8 mouse cellular contexts compared by ENCODE assay signal in the genomic region with DNA sequence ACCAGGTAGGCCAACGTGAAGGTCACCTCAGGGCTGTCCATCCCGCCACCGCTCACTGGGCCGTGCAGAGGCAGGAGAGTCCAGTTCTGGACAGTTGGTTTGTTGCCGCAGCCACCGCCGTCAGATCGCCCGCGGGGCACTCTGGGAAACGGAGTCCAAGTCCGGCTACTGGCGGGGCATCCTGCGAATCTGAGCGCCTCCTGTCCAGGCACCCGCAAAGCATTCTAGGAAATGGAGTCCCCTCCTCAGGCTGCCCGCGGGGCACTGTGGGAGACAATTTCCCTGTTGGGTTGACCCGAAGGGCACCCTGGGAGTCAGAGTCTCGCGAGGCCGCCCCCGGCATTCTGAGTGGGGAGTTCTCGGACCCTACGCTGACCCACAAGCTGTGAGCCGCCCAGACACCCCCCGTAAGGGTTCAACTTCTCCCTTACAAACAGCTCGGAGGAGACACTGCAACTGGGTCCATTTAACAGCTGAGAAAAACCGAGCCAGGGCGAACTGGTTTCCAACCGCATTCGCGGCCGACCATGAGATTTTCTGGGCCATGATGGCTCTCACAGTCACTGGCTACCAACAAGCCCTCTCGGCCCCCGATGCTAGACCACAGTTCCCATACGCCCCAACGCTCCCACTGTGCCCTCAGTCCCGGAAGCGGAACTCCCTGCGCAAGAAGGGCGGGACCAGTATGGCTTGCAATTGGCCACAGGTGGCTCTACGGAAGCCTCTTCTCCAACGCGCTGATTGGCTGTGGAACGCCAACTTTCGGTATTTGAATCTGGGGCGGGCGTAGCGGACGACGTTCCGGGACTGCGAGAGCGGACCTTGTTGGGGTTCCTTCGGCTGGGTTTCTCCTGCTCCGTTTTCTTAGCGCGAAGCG. TPM values are rescaled to one million over a fixed set of nuclear protein-coding genes. Genes with fewer than 3 reads are reported as not detected.
DNase-seq lines count a peak whose midpoint lies in the region; ATAC-seq lines count a peak whose summit lies in the region.

A gene (plus strand): TSS at position 342 of the 877 bp plus-strand sequence.
A gene (minus strand): TSS at position 630 of the 877 bp plus-strand sequence.

- peak; percentile 100 for DNase-seq in Muller cell, postnatal 12 days (ENCODE audit: inconsistent ontology term)
- DNase-seq in cerebellum, adult 9-11 months, result peak; percentile 99
- peak; percentile 99 for DNase-seq in frontal cortex, adult 2 months (ENCODE audit: extremely low spot score in 1 of 2, low spot score in 1 of 2)
- peak; percentile 97 for DNase-seq in hindbrain, embryonic 11.5 days (ENCODE audit: low spot score)
- peak; percentile 95 to 97 for DNase-seq in layer of hippocampus, postnatal 10 days (ENCODE audit: low spot score in 2 of 2)
- DNase-seq in lung, postnatal 10 days, result peak; percentile 99
- peak; percentile 95 for DNase-seq in ovary, postnatal 36 days (ENCODE audit: low spot score)
- DNase-seq in thymus, postnatal 25 days, result peak; percentile 95

- no peaks in the 10 kb centered on the region for H3K9me3 ChIP-seq in hindbrain, embryonic 11.5 days (ENCODE audit: control insufficient read depth, low read length)

- peak within 1 kb of the TSS; percentile 76 for H3K4me3 ChIP-seq in hindbrain, embryonic 11.5 days (ENCODE audit: low read depth, low read length)

- H3K4me1 ChIP-seq in hindbrain, embryonic 11.5 days (replicated peaks; ENCODE audit: control insufficient read depth, insufficient read depth, low read length), result peaks cover 7% of the 10 kb centered on the region; the same call in 1 of the 2 replicates

- peak within 1 kb of the TSS; percentile 70 for H3K9ac ChIP-seq in hindbrain, embryonic 11.5 days (ENCODE audit: low read depth, low read length)

- 0% methylated on average over 60 of the region's 60 CpGs for WGBS in hindbrain, embryonic 11.5 days

- H3K27ac ChIP-seq in hindbrain, embryonic 11.5 days (ENCODE audit: low read depth, low read length), result peak within 1 kb of the TSS; percentile 90

- ATAC-seq in hindbrain, embryonic 11.5 days (ENCODE audit: low FRiP score), result peak; percentile 97

- peak within 1 kb of the TSS; percentile 90 for H3K4me2 ChIP-seq in hindbrain, embryonic 11.5 days (replicated peaks; ENCODE audit: low read depth, low read length)

- H3K36me3 ChIP-seq in hindbrain, embryonic 11.5 days (ENCODE audit: control insufficient read depth, insufficient read depth, low read length), result peaks cover 6% of the 10 kb centered on the region

- no peaks in the 10 kb centered on the region for H3K27me3 ChIP-seq in hindbrain, embryonic 11.5 days (ENCODE audit: control insufficient read depth, insufficient read depth, low read length)

RNA-seq across cellular contexts. Expression of the first gene that starts in this region (rescaled TPM):
- 8.4 and 9.1 TPM in 2 replicates for polyA plus RNA-seq in frontal cortex, adult 2 months (2012; rRNA removed)
- polyA plus RNA-seq in hindbrain, embryonic 11.5 days (2014; fragmentation: Nextera tagmentation; extraction: Ambion mirVana), result 232 and 255 TPM in 2 replicates
- total RNA-seq in layer of hippocampus, postnatal 10 days (2021), result 10 to 100 TPM; 12.4 to 14.1 TPM

RNA-seq across cellular contexts. Expression of the second gene that starts in this region (rescaled TPM):
- 34.8 and 36.3 TPM in 2 replicates for polyA plus RNA-seq in frontal cortex, adult 2 months (2012; rRNA removed)
- 37.2 and 39.0 TPM in 2 replicates for polyA plus RNA-seq in hindbrain, embryonic 11.5 days (2014; fragmentation: Nextera tagmentation; extraction: Ambion mirVana)
- total RNA-seq in layer of hippocampus, postnatal 10 days (2021), result 10 to 100 TPM; 21.4 to 22.4 TPM

Comparison
In these comparisons a context has a peak if more than half of its experiments do, and no peak if none do; other contexts are left out.
1. Peak in every context shown above with its lines: DNase-seq, ATAC-seq, H3K4me3 ChIP-seq and H3K27ac ChIP-seq.
2. RNA of the first gene that starts in this region (polyA plus RNA-seq): 232 to 255 TPM in hindbrain, embryonic 11.5 days; 8.4 to 9.1 TPM in frontal cortex, adult 2 months; every median in the first group is over 10 times any median in the second.